In genomic region chr5:136714879-136715278, GRCm38 (mm10) we compare ENCODE assay signal across 8 mouse cellular contexts. TPM values are rescaled to one million over a fixed set of nuclear protein-coding genes. Genes with fewer than 3 reads are reported as not detected.
DNase-seq lines count a peak whose midpoint lies in the region; ATAC-seq and TF ChIP-seq lines count a peak whose summit lies in the region.

No protein-coding gene starts in this region.

- H3K27ac ChIP-seq in heart, embryonic 11.5 days (ENCODE audit: low read depth, low read length), result no peak overlapping the region
- H3K27ac ChIP-seq in CH12.LX (ENCODE audit: insufficient read depth, low read depth), result no peak overlapping the region
- no peak overlapping the region for H3K27ac ChIP-seq in heart, embryonic 14.5 days (replicated peaks in 1 of 2; ENCODE audit: control insufficient read depth in 1 of 2, insufficient read depth in 1 of 2, low read depth in 2 of 2, low read length in 2 of 2)
- no peak overlapping the region for H3K27ac ChIP-seq in limb, embryonic 15.5 days
- H3K27ac ChIP-seq in neural tube, embryonic 11.5 days (ENCODE audit: low read depth, low read length), result no peak overlapping the region

- no peaks in the 10 kb centered on the region for H3K79me2 ChIP-seq in CH12.LX (replicated peaks; ENCODE audit: control insufficient read depth, extremely low read depth, insufficient read depth, poor library complexity, severe bottlenecking)

- TF ChIP-seq RAD21 in CH12.LX (IDR thresholded peaks at IDR 0.05; ENCODE audit: low read depth, low read length), result peak; percentile 43

- H3K36me3 ChIP-seq in heart, embryonic 11.5 days (ENCODE audit: control insufficient read depth, insufficient read depth, low read length), result no peaks in the 10 kb centered on the region
- no peaks in the 10 kb centered on the region for H3K36me3 ChIP-seq in CH12.LX (replicated peaks in 1 of 2; ENCODE audit: control insufficient read depth in 1 of 2, insufficient read depth in 1 of 2, low read length in 1 of 2)
- H3K36me3 ChIP-seq in heart, embryonic 14.5 days (ENCODE audit: control insufficient read depth, insufficient read depth, low read length), result no peaks in the 10 kb centered on the region
- no peaks in the 10 kb centered on the region for H3K36me3 ChIP-seq in limb, embryonic 15.5 days
- no peaks in the 10 kb centered on the region for H3K36me3 ChIP-seq in neural tube, embryonic 11.5 days (ENCODE audit: control insufficient read depth, insufficient read depth, low read length)

- no peak overlapping the region for H3K9ac ChIP-seq in heart, embryonic 11.5 days (ENCODE audit: low read depth, low read length)
- no peak overlapping the region for H3K9ac ChIP-seq in CH12.LX (ENCODE audit: insufficient read depth, low read depth)
- H3K9ac ChIP-seq in heart, embryonic 14.5 days (ENCODE audit: low read length), result no peak overlapping the region
- H3K9ac ChIP-seq in limb, embryonic 15.5 days, result no peak overlapping the region
- no peak overlapping the region for H3K9ac ChIP-seq in neural tube, embryonic 11.5 days (ENCODE audit: low read length)

- peak overlapping the region; percentile 19; the same call in 1 of the 2 replicates for H3K4me3 ChIP-seq in heart, embryonic 11.5 days (ENCODE audit: low read depth, low read length)
- no peak overlapping the region for H3K4me3 ChIP-seq in CH12.LX (replicated peaks in 1 of 3; ENCODE audit: low read depth in 2 of 3, low read length in 2 of 3, poor library complexity in 1 of 3)
- H3K4me3 ChIP-seq in heart, embryonic 14.5 days (ENCODE audit: control insufficient read depth in 1 of 2, insufficient read depth in 1 of 2, low read depth in 1 of 2, low read length in 2 of 2), result peak overlapping the region; percentile 4 to 15; a peak in 2 of 4 replicates
- H3K4me3 ChIP-seq in limb, embryonic 15.5 days, result peak overlapping the region; percentile 9; the same call in 1 of the 2 replicates
- H3K4me3 ChIP-seq in neural tube, embryonic 11.5 days (ENCODE audit: low read depth, low read length), result no peak overlapping the region

- H3K9me3 ChIP-seq in heart, embryonic 11.5 days (replicated peaks; ENCODE audit: control insufficient read depth, low read length), result no peaks in the 10 kb centered on the region
- peaks cover 2% of the 10 kb centered on the region for H3K9me3 ChIP-seq in CH12.LX (replicated peaks; ENCODE audit: low read length)
- H3K9me3 ChIP-seq in heart, embryonic 14.5 days (ENCODE audit: control insufficient read depth, low read length), result no peaks in the 10 kb centered on the region
- no peaks in the 10 kb centered on the region for H3K9me3 ChIP-seq in limb, embryonic 15.5 days
- H3K9me3 ChIP-seq in neural tube, embryonic 11.5 days (ENCODE audit: control insufficient read depth, low read length), result no peaks in the 10 kb centered on the region

- dilution Hi-C loops in CH12.LX (cut with MboI; ENCODE audit: extremely low pct_ligation_motif_present, extremely low pct_unique_long_range_greater_than_20kb, low sequenced_read_pairs), result no loop called here

- in situ Hi-C loops in CH12.LX (cut with MboI; ENCODE audit: low pct_ligation_motif_present, low pct_unique_long_range_greater_than_20kb, low sequenced_read_pairs), result no loop called here

- TF ChIP-seq CTCF in CH12.LX (conservative IDR thresholded peaks at IDR 0.05 in 1 of 2, IDR thresholded peaks at IDR 0.05 in 1 of 2; ENCODE audit: low read depth in 2 of 2, low read length in 2 of 2), result peak; percentile 12 to 56; a peak in 3 of 4 replicates

- peaks cover 21% of the 10 kb centered on the region for H3K27me3 ChIP-seq in heart, embryonic 11.5 days (ENCODE audit: control insufficient read depth, insufficient read depth, low read length)
- peaks cover 51% of the 10 kb centered on the region for H3K27me3 ChIP-seq in CH12.LX (replicated peaks)
- peaks cover 17% of the 10 kb centered on the region; the same call in 1 of the 2 replicates for H3K27me3 ChIP-seq in heart, embryonic 14.5 days (ENCODE audit: control insufficient read depth, insufficient read depth, low read length)
- peaks cover 6% of the 10 kb centered on the region; the same call in 1 of the 2 replicates for H3K27me3 ChIP-seq in limb, embryonic 15.5 days
- H3K27me3 ChIP-seq in neural tube, embryonic 11.5 days (ENCODE audit: control insufficient read depth, insufficient read depth, low read length), result no peaks in the 10 kb centered on the region

- no peak for ATAC-seq in heart, embryonic 11.5 days (replicated peaks; ENCODE audit: insufficient number of reproducible peaks, low FRiP score, low TSS enrichment)
- ATAC-seq in heart, embryonic 14.5 days (ENCODE audit: insufficient number of reproducible peaks, insufficient read depth, low FRiP score, low read depth), result no peak
- no peak for ATAC-seq in limb, embryonic 15.5 days (ENCODE audit: insufficient number of reproducible peaks, low FRiP score, low TSS enrichment, low read depth)
- no peak for ATAC-seq in neural tube, embryonic 11.5 days (ENCODE audit: insufficient read depth, low FRiP score, low TSS enrichment)
- no peak for ATAC-seq in frontal cortex, adult (ENCODE audit: low TSS enrichment)

- H3K4me1 ChIP-seq in heart, embryonic 11.5 days (ENCODE audit: control insufficient read depth, insufficient read depth, low read length), result peaks cover 2% of the 10 kb centered on the region; the same call in 1 of the 2 replicates
- no peaks in the 10 kb centered on the region for H3K4me1 ChIP-seq in CH12.LX (ENCODE audit: control insufficient read depth in 1 of 2, insufficient read depth in 2 of 2)
- H3K4me1 ChIP-seq in heart, embryonic 14.5 days (ENCODE audit: control insufficient read depth in 2 of 2, insufficient read depth in 2 of 2, low read length in 2 of 2), result peaks cover 7 to 14% of the 10 kb centered on the region in 2 experiments; a peak in 2 of 4 replicates
- peaks cover 27% of the 10 kb centered on the region for H3K4me1 ChIP-seq in limb, embryonic 15.5 days
- H3K4me1 ChIP-seq in neural tube, embryonic 11.5 days (ENCODE audit: control insufficient read depth, insufficient read depth, low read length), result no peaks in the 10 kb centered on the region

- DNase-seq in heart, adult 9 months (ENCODE audit: low spot score in 2 of 2), result no peak
- DNase-seq in CH12.LX (ENCODE audit: extremely low read depth), result peak; percentile 23
- peak; percentile 26 for DNase-seq in cerebellum, adult 9-11 months
- DNase-seq in neural tube, embryonic 11.5 days (ENCODE audit: low spot score), result peak; percentile 72

- peak overlapping the region; percentile 53 for H3K4me2 ChIP-seq in heart, embryonic 11.5 days
- H3K4me2 ChIP-seq in CH12.LX (ENCODE audit: insufficient read depth, low read depth, poor library complexity, severe bottlenecking), result no peak overlapping the region
- peak overlapping the region; percentile 54 for H3K4me2 ChIP-seq in heart, embryonic 14.5 days (ENCODE audit: low read length)
- peak overlapping the region; percentile 36 for H3K4me2 ChIP-seq in limb, embryonic 15.5 days
- no peak overlapping the region; the same call in 1 of the 2 replicates for H3K4me2 ChIP-seq in neural tube, embryonic 11.5 days (ENCODE audit: low read depth)

- no peak for TF ChIP-seq EP300 in CH12.LX (IDR thresholded peaks at IDR 0.05; ENCODE audit: low read length)

- WGBS in heart, embryonic 11.5 days (ENCODE audit: insufficient replicate concordance), result 19% methylated on average over 11 of the region's 11 CpGs
- WGBS in heart, embryonic 14.5 days, result 20% methylated on average over 11 of the region's 11 CpGs
- 24% methylated on average over 11 of the region's 11 CpGs for whole genome bisulfite sequencing in limb, embryonic 15.5 days
- 28% methylated on average over 11 of the region's 11 CpGs for WGBS in neural tube, embryonic 11.5 days

- TF ChIP-seq POLR2A in CH12.LX (IDR thresholded peaks at IDR 0.05; ENCODE audit: low read depth, low read length), result no peak

TF ChIP-seq in CH12.LX, 34 proteins besides CTCF, POLR2A, EP300 and RAD21:
- TF ChIP-seq SIN3A (IDR thresholded peaks at IDR 0.05; ENCODE audit: low read length), result no peak
- TF ChIP-seq SMC3 (IDR thresholded peaks at IDR 0.05; ENCODE audit: low read depth, low read length), result peak; percentile 9; the same call in 1 of the 2 replicates

RNA-seq across cellular contexts. Expression of gene Myl10, which starts 21.9 kb away (rescaled TPM):
- polyA plus RNA-seq in heart, embryonic 11.5 days (2014; fragmentation: Nextera tagmentation; extraction: Ambion mirVana), result not detected in 2 replicates
- not detected in 2 replicates for total RNA-seq in CH12.LX (2012; rRNA removed)
- total RNA-seq in CH12.LX (2014; rRNA removed), result not detected in 2 replicates
- not detected in 2 replicates for polyA plus RNA-seq in CH12.LX (2012; ENCODE audit: insufficient read length, low read depth)
- polyA plus RNA-seq in heart, embryonic 14.5 days (2014; fragmentation: Nextera tagmentation; extraction: Ambion mirVana), result not detected in 2 replicates
- polyA plus RNA-seq in limb, embryonic 15.5 days (2015; fragmentation: Nextera tagmentation; extraction: Ambion mirVana), result 0.52 TPM in 1 of 2 replicates, not detected in the other
- not detected in 2 replicates for polyA plus RNA-seq in neural tube, embryonic 11.5 days (2014; fragmentation: Nextera tagmentation; extraction: Ambion mirVana)

Comparison
In these comparisons a context has a peak if more than half of its experiments do, and no peak if none do; other contexts are left out.
1. H3K4me2 ChIP-seq: peak in heart, embryonic 11.5 days (single experiment), heart, embryonic 14.5 days (single experiment) and limb, embryonic 15.5 days (single experiment); none in CH12.LX (single experiment) and neural tube, embryonic 11.5 days (single experiment).
2. H3K4me3 ChIP-seq: peak in heart, embryonic 11.5 days (single experiment), heart, embryonic 14.5 days (2 of 2) and limb, embryonic 15.5 days (single experiment); none in CH12.LX (0 of 3) and neural tube, embryonic 11.5 days (single experiment).
3. DNase-seq: peak in CH12.LX (single experiment), cerebellum, adult 9-11 months (single experiment) and neural tube, embryonic 11.5 days (single experiment); none in heart, adult 9 months (0 of 2).